Mouse (Mus musculus): ENCODE data around the gene Stpg4. TPM values are rescaled to one million over a fixed set of nuclear protein-coding genes. Genes with fewer than 3 reads are reported as not detected.

Gene Stpg4
- total and polyA plus RNA-seq, 3 experiments = not detected

- Histone ChIP-seq H3K79me2 (ENCODE audit: control insufficient read depth, insufficient read depth, low read length, poor library complexity) (no peaks in the 10 kb centered on the region), H3K9me3 (replicated peaks; ENCODE audit: insufficient read depth, low read length) (no peaks in the 10 kb centered on the region), H3K9ac (ENCODE audit: control insufficient read depth, low read depth, low read length, poor library complexity, severe bottlenecking) (no peak overlapping the region), H3K27ac (ENCODE audit: control insufficient read depth, low read depth, low read length) (no peak overlapping the region), H3K36me3 (ENCODE audit: control insufficient read depth in 1 of 2, insufficient read depth in 2 of 2, low read length in 2 of 2) (no peaks in the 10 kb centered on the region), H3K4me3 (ENCODE audit: control insufficient read depth in 1 of 2, insufficient read depth in 1 of 2, low read depth in 2 of 2, low read length in 2 of 2) (no peak overlapping the region), H3K4me1 (ENCODE audit: control insufficient read depth in 1 of 2, insufficient read depth in 2 of 2, low read length in 2 of 2) (no peaks in the 10 kb centered on the region), H3K27me3 (ENCODE audit: control insufficient read depth in 1 of 2, insufficient read depth in 2 of 2, low read length in 2 of 2) (no peaks in the 10 kb centered on the region)
- no peak for TF ChIP-seq MXI1 (IDR thresholded peaks at IDR 0.05; ENCODE audit: low read depth, low read length)
- no peak for TF ChIP-seq ETS1 (IDR thresholded peaks at IDR 0.05; ENCODE audit: low read depth, low read length)
- no peak for TF ChIP-seq SMC3 (IDR thresholded peaks at IDR 0.05; ENCODE audit: low read depth, low read length)
- TF ChIP-seq JUND (IDR thresholded peaks at IDR 0.05; ENCODE audit: low read depth, low read length) = no peak
- no peak for TF ChIP-seq ZNF384 (IDR thresholded peaks at IDR 0.05; ENCODE audit: low read depth, low read length)
- no peak for TF ChIP-seq MAFK (IDR thresholded peaks at IDR 0.05; ENCODE audit: borderline replicate concordance, low read depth, low read length)
- no peak for TF ChIP-seq USF2 (IDR thresholded peaks at IDR 0.05; ENCODE audit: borderline replicate concordance in 1 of 2, insufficient read depth in 1 of 2, low read depth in 1 of 2, low read length in 2 of 2)
- no peak for TF ChIP-seq MAX (IDR thresholded peaks at IDR 0.05; ENCODE audit: low read length)
- no peak for TF ChIP-seq ZMIZ1 (IDR thresholded peaks at IDR 0.05; ENCODE audit: low read depth, low read length)
- no peak for TF ChIP-seq ZC3H11A (IDR thresholded peaks at IDR 0.05; ENCODE audit: low read depth, low read length)
- no peak for TF ChIP-seq BHLHE40 (IDR thresholded peaks at IDR 0.05; ENCODE audit: borderline replicate concordance, low read depth, low read length)
- no peak for TF ChIP-seq POLR2AphosphoS5 (IDR thresholded peaks at IDR 0.05; ENCODE audit: borderline replicate concordance, low read depth, low read length)
- no peak for DNase-seq (ENCODE audit: low read depth, low spot score)
These were observed 55.4 kb downstream of the Stpg4 start for GRCm38 (mm10) chr17:87372189-87372588.

DNA sequence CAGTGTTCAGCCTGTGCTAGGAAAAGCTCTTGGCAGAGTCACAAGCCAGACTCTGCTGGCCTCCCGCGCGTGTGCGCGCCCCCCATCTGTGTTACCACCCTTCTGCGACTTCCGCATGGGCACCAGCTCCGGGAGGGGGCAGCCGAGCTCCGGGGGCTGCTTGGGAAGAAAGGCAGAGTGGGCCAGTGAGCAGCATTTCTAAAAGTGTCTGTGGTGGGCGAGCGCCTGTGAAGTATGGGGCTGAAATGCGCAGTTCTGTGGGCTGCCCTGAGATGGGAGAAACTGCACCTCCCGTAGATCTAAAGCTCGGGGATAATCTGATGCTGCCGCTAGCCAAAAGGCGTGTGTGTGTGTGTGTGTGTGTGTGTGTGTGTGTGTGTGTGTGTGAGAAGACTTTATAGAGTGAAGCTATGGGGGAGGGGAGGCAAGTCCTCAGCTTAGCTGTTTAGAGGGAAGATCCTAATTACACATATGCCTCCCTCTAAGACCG is 58.2 kb downstream of the Stpg4 start:
- Histone ChIP-seq H3K27ac (ENCODE audit: control insufficient read depth, low read depth, low read length) (no peak overlapping the region), H3K27me3 (ENCODE audit: control insufficient read depth in 1 of 2, insufficient read depth in 2 of 2, low read length in 2 of 2) (no peaks in the 10 kb centered on the region), H3K4me3 (ENCODE audit: control insufficient read depth in 1 of 2, insufficient read depth in 1 of 2, low read depth in 2 of 2, low read length in 2 of 2) (no peak overlapping the region), H3K9ac (ENCODE audit: control insufficient read depth, low read depth, low read length, poor library complexity, severe bottlenecking) (no peak overlapping the region), H3K9me3 (replicated peaks; ENCODE audit: insufficient read depth, low read length) (no peaks in the 10 kb centered on the region), H3K36me3 (ENCODE audit: control insufficient read depth in 1 of 2, insufficient read depth in 2 of 2, low read length in 2 of 2) (no peaks in the 10 kb centered on the region), H3K4me1 (ENCODE audit: control insufficient read depth in 1 of 2, insufficient read depth in 2 of 2, low read length in 2 of 2) (peaks cover 0 to 4% of the 10 kb centered on the region in 2 experiments; a peak in 2 of 4 replicates), H3K79me2 (ENCODE audit: control insufficient read depth, insufficient read depth, low read length, poor library complexity) (no peaks in the 10 kb centered on the region)
- TF ChIP-seq POLR2AphosphoS5 (IDR thresholded peaks at IDR 0.05; ENCODE audit: borderline replicate concordance, low read depth, low read length) (no peak), MYC (IDR thresholded peaks at IDR 0.05; ENCODE audit: low read depth, low read length) (no peak), ZKSCAN1 (IDR thresholded peaks at IDR 0.05; ENCODE audit: low read depth, low read length) (no peak)
- DNase-seq (ENCODE audit: low read depth, low spot score) = no peak

- Histone ChIP-seq H3K9me3 (replicated peaks; ENCODE audit: insufficient read depth, low read length) (no peaks in the 10 kb centered on the region), H3K36me3 (ENCODE audit: control insufficient read depth in 1 of 2, insufficient read depth in 2 of 2, low read length in 2 of 2) (no peaks in the 10 kb centered on the region), H3K4me1 (ENCODE audit: control insufficient read depth in 1 of 2, insufficient read depth in 2 of 2, low read length in 2 of 2) (peaks cover 0 to 4% of the 10 kb centered on the region in 2 experiments; a peak in 2 of 4 replicates), H3K27ac (ENCODE audit: control insufficient read depth, low read depth, low read length) (no peak overlapping the region), H3K4me3 (ENCODE audit: control insufficient read depth in 1 of 2, insufficient read depth in 1 of 2, low read depth in 2 of 2, low read length in 2 of 2) (no peak overlapping the region), H3K79me2 (ENCODE audit: control insufficient read depth, insufficient read depth, low read length, poor library complexity) (no peaks in the 10 kb centered on the region), H3K9ac (ENCODE audit: control insufficient read depth, low read depth, low read length, poor library complexity, severe bottlenecking) (no peak overlapping the region), H3K27me3 (ENCODE audit: control insufficient read depth in 1 of 2, insufficient read depth in 2 of 2, low read length in 2 of 2) (no peaks in the 10 kb centered on the region)
- TF ChIP-seq MAZ (IDR thresholded peaks at IDR 0.05; ENCODE audit: low read depth, low read length) (no peak), GABPA (IDR thresholded peaks at IDR 0.05; ENCODE audit: low read depth, low read length) (no peak), MEF2A (IDR thresholded peaks at IDR 0.05; ENCODE audit: extremely low read depth, insufficient replicate concordance, low read depth, low read length, poor library complexity, severe bottlenecking) (no peak), MAX (IDR thresholded peaks at IDR 0.05; ENCODE audit: low read length) (no peak), GATA1 (IDR thresholded peaks at IDR 0.05; ENCODE audit: low read depth, low read length) (no peak), UBTF (IDR thresholded peaks at IDR 0.05; ENCODE audit: borderline replicate concordance, insufficient read depth, low read depth, low read length) (no peak), KAT2A (conservative IDR thresholded peaks at IDR 0.05; ENCODE audit: low read depth, low read length) (no peak), MAFK (IDR thresholded peaks at IDR 0.05; ENCODE audit: borderline replicate concordance, low read depth, low read length) (no peak), SMC3 (IDR thresholded peaks at IDR 0.05; ENCODE audit: low read depth, low read length) (no peak), ZNF384 (IDR thresholded peaks at IDR 0.05; ENCODE audit: low read depth, low read length) (no peak), MXI1 (IDR thresholded peaks at IDR 0.05; ENCODE audit: low read depth, low read length) (no peak), TBP (IDR thresholded peaks at IDR 0.05; ENCODE audit: low read depth, low read length) (no peak), POLR2AphosphoS2 (IDR thresholded peaks at IDR 0.05; ENCODE audit: low read length) (no peak), ZMIZ1 (IDR thresholded peaks at IDR 0.05; ENCODE audit: low read depth, low read length) (no peak), JUND (IDR thresholded peaks at IDR 0.05; ENCODE audit: low read depth, low read length) (no peak), USF2 (IDR thresholded peaks at IDR 0.05; ENCODE audit: borderline replicate concordance in 1 of 2, insufficient read depth in 1 of 2, low read depth in 1 of 2, low read length in 2 of 2) (no peak), HCFC1 (IDR thresholded peaks at IDR 0.05; ENCODE audit: low read depth, low read length) (no peak)
- no peak for DNase-seq (ENCODE audit: low read depth, low spot score)
These were observed 59.1 kb downstream of the Stpg4 start for GRCm38 (mm10) chr17:87368481-87368880.
